Mouse (Mus musculus) forebrain, embryonic 16.5 days (tissue): ENCODE data around the gene Cyb5d1. TPM values are rescaled to one million over a fixed set of nuclear protein-coding genes. Genes with fewer than 3 reads are reported as not detected.

Experiments used
- ATAC-seq: fragments of 200-750 bp; cut with Nextera tagmentation; 2 replicates; pipeline ENCODE4 v1.8.0; 2017; ENCODE audit warnings: mild to moderate bottlenecking, moderate library complexity
- H3K27ac ChIP-seq: fragments of 300-500 bp; sonication (generic); 2 replicates; pipeline ENCODE4 v1.5.1; 2014; ENCODE audit warnings: low read length, control low read depth
- H3K27me3 ChIP-seq: fragments of 300-500 bp; sonication (generic); replicated peaks from 2 replicates; pipeline ENCODE4 v1.6.1; 2014; ENCODE audit warnings: low read length; ENCODE audit not compliant: control insufficient read depth, insufficient read depth
- H3K36me3 ChIP-seq: fragments of 300-500 bp; sonication (generic); 2 replicates; pipeline ENCODE4 v1.6.1; 2014; ENCODE audit not compliant: control insufficient read depth, insufficient read depth
- H3K4me1 ChIP-seq: fragments of 300-500 bp; sonication (generic); replicated peaks from 2 replicates; pipeline ENCODE4 v1.6.1; 2014; ENCODE audit warnings: low read length; ENCODE audit not compliant: control insufficient read depth, insufficient read depth
- H3K4me2 ChIP-seq: fragments of 300-500 bp; sonication (generic); 2 replicates; pipeline ENCODE4 v1.6.1; 2014; ENCODE audit warnings: mild to moderate bottlenecking, low read length, control low read depth
- H3K4me3 ChIP-seq: fragments of 300-500 bp; sonication (generic); replicated peaks from 2 replicates; pipeline ENCODE4 v1.5.1; 2014; ENCODE audit warnings: mild to moderate bottlenecking, low read length, control low read depth
- H3K9ac ChIP-seq: fragments of 300-500 bp; sonication (generic); replicated peaks from 2 replicates; pipeline ENCODE4 v1.6.1; 2014; ENCODE audit warnings: low read depth, low read length, control low read depth
- H3K9me3 ChIP-seq: fragments of 300-500 bp; sonication (generic); 2 replicates; pipeline ENCODE4 v1.6.1; 2016; ENCODE audit warnings: low read length; ENCODE audit not compliant: control insufficient read depth
- WGBS: fragments of 180-500 bp; shearing (Covaris S2); extraction: QIAGEN DNeasy Blood & Tissue Kit; methylation state at CpG from one replicate; pipeline ENCODE4 v1.1.7; 2014; 5-methylcytosine and 5-hydroxymethylcytosine counted together
- polyA plus RNA-seq: library from polyadenylated mRNA; unstranded; fragments of >200 nt; fragmentation: Nextera tagmentation; extraction: Ambion mirVana; gene quantifications from 2 replicates; pipeline ENCODE4 v1.2.1, GENCODE M21; 2015

The Cyb5d1 gene
- polyA plus RNA-seq, 1 experiment from 2014 or later, result 44.2 TPM

DNA sequence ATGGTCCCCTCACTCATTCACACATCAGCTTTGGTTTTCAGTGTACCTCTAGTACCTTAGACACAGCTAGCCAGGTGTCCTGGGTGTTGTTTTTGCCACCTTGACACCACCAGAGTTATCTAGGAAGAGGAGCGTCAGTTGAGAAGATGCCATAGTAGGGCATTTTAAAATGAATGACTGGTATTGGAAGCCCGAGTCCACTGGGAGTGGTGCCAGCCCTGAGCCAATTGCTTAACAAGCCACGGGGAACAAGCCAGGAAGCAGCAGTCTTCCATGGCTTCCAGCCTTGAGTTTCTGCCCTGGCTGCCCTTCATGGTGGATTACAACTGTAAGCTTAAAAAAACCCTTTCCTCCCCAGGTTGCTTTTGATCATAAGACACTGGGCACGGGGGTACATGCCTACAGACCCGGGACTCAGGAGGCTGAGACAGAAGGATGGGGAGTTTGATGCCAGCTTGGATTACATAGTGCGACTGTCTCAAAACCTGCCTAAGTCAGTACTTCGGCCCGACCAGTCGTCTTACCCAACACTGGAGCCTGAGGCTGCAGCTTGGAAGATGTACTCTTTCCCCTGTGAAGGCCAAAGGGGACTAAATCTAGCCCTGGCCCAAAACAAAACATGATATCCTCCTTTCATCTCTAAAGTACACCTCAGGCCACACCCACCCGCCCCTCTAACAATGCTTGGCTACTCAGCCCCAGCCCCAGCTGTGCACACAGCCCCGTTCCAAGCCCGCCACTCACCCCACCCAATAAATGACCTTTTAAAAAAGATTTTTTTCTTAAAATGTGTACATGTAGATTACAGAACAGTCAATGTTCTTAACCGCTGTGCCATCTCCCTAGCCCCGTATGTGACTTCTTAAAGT is 5.7 kb downstream of the Cyb5d1 start:
- Histone ChIP-seq H3K4me3 (no peak overlapping the region), H3K27me3 (no peaks in the 10 kb centered on the region), H3K4me2 (no peak overlapping the region), H3K9ac (no peak overlapping the region), H3K9me3 (no peaks in the 10 kb centered on the region), H3K27ac (no peak overlapping the region), H3K36me3 (no peaks in the 10 kb centered on the region), H3K4me1 (peaks cover 15% of the 10 kb centered on the region)
- WGBS, result 54% methylated on average over 14 of the region's 14 CpGs
- ATAC-seq, result no peak

DNA sequence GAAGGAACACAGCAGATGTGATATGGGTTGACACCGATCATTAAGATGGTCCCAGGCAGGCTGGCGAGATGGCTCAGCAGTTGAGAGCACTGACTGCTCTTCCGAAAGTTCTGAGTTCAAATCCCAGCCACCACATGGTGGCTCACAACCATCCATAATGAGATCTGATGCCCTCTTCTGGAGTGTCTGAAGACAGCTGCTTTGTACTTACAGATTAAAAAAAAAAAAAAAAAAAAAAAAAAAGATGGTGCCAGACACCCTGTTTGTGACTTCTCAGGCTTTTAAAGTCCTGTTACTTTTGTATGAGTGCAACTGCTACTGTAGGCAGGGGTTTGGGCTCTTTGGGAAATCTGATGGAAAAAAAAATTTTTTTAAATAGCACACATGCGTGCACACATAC is 6.8 kb downstream of the Cyb5d1 start:
- no peak overlapping the region for H3K27ac ChIP-seq
- H3K9ac ChIP-seq, result no peak overlapping the region
- 94% methylated on average over 4 of the region's 4 CpGs for WGBS
- ATAC-seq, result no peak
- H3K36me3 ChIP-seq, result no peaks in the 10 kb centered on the region
- no peak overlapping the region for H3K4me3 ChIP-seq
- H3K4me2 ChIP-seq, result no peak overlapping the region
- peaks cover 9% of the 10 kb centered on the region; the same call in 1 of the 2 replicates for H3K4me1 ChIP-seq
- H3K27me3 ChIP-seq, result no peaks in the 10 kb centered on the region
- no peaks in the 10 kb centered on the region for H3K9me3 ChIP-seq

DNA sequence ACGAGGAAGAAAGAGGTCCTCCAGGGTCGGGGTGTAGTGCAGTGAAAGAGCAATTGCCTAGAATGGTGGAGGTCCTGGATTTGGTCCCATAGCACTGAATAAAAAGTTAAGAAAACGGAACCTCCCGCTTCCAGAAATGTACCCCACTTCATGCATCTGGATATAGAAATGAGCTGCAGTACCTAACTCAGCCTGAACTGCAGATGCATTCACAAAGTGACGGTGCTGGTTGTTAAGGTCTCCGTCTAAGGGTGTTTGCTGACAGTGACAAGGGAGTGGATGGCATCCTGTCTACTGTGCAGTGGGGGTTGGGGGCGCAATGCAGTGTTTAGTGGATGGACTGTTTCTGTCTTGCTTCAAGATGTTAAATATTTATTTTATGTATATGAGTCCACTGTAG is 8.7 kb downstream of the Cyb5d1 start:
- H3K9ac ChIP-seq, result no peak overlapping the region
- H3K4me2 ChIP-seq, result no peak overlapping the region
- no peaks in the 10 kb centered on the region for H3K9me3 ChIP-seq
- H3K27ac ChIP-seq, result no peak overlapping the region
- peaks cover 14% of the 10 kb centered on the region for H3K4me1 ChIP-seq
- no peaks in the 10 kb centered on the region for H3K27me3 ChIP-seq
- H3K36me3 ChIP-seq, result no peaks in the 10 kb centered on the region
- WGBS, result 84% methylated on average over 7 of the region's 7 CpGs
- no peak overlapping the region for H3K4me3 ChIP-seq
- ATAC-seq, result no peak

DNA sequence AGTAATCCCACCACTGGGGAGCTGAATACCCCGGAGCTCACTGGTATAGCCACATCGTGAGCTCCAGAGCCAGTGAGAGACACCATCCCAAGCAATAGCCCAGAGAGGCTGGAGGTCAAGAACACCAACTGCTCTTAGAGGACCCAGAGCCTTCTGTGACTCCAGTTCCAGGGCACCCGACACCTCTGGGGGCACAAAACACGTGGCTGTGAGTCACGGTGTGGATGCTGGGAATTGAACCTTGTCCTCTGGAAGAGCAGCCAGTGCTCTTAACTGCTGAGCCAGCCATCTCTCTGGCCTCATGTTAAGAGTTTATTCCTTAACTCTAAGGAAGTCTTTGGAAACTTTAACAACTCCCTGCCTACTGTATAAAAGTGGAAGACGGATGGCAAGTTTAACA is 10.5 kb downstream of the Cyb5d1 start:
- no peaks in the 10 kb centered on the region for H3K36me3 ChIP-seq
- ATAC-seq, result no peak
- WGBS, result 89% methylated on average over 6 of the region's 6 CpGs
- H3K9ac ChIP-seq, result no peak overlapping the region
- no peak overlapping the region for H3K4me3 ChIP-seq
- H3K4me1 ChIP-seq, result peaks cover 10% of the 10 kb centered on the region
- no peaks in the 10 kb centered on the region for H3K9me3 ChIP-seq
- H3K27ac ChIP-seq, result no peak overlapping the region
- no peaks in the 10 kb centered on the region for H3K27me3 ChIP-seq
- no peak overlapping the region for H3K4me2 ChIP-seq

DNA sequence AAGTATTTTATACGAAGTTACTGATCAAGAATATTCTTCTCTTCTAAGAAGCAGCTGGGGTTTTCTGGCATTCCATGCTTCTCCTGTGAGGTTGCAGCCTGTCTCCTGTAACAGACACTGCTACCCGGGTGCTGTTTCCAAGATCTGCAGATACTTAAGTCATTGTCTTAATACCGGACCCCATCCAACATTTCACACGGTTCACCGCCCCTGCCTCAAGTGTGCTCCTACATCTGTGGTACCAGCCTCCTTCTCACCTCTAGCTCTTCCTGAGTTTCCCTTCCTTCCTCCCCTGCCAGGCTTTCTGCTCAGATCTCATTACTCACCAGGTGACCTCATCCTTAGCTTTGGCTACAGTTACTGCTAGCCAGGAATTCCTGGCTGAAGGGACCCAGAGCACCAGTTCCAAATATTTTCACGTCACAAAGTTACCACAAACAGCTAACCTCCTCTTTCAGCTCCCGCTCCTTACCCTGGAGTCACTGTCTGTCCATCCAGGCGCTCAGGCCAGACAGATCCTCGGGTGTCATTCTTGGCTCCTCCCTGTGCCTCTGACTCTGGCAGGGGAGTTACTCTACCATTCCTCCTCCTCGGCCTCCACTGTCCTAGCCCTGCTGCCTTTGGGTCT is 12.8 kb downstream of the Cyb5d1 start:
- H3K27me3 ChIP-seq, result no peaks in the 10 kb centered on the region
- no peak overlapping the region for H3K4me2 ChIP-seq
- ATAC-seq, result no peak
- H3K4me3 ChIP-seq, result no peak overlapping the region
- no peak overlapping the region for H3K27ac ChIP-seq
- H3K9me3 ChIP-seq, result no peaks in the 10 kb centered on the region
- peaks cover 5% of the 10 kb centered on the region; the same call in 1 of the 2 replicates for H3K4me1 ChIP-seq
- no peak overlapping the region for H3K9ac ChIP-seq
- 50% methylated on average over 10 of the region's 10 CpGs for WGBS
- H3K36me3 ChIP-seq, result no peaks in the 10 kb centered on the region

DNA sequence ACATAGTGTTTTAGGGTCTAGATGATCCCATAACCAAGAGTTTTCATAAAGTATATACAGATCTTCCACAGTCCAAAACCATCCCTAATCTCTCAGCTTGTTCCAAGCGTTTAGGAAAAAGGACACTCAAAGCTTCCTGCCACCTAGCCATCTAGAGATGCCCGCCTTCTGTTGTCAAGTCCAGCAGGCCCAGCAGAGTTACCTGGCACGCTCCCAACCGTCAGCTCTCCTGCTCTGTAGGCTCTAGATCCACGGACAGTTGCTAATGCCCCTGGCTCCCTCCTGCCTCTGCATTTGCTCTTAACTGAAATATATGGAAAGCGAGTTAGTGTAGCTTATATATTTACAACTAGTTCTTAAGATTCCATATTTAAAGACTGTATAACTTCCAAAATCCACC is 14.1 kb downstream of the Cyb5d1 start:
- peaks cover 5% of the 10 kb centered on the region; the same call in 1 of the 2 replicates for H3K4me1 ChIP-seq
- H3K27ac ChIP-seq, result no peak overlapping the region
- H3K4me3 ChIP-seq, result no peak overlapping the region
- H3K27me3 ChIP-seq, result no peaks in the 10 kb centered on the region
- 71% methylated on average over 6 of the region's 6 CpGs for WGBS
- ATAC-seq, result no peak
- H3K9me3 ChIP-seq, result no peaks in the 10 kb centered on the region
- no peak overlapping the region for H3K9ac ChIP-seq
- H3K36me3 ChIP-seq, result no peaks in the 10 kb centered on the region
- H3K4me2 ChIP-seq, result no peak overlapping the region

DNA sequence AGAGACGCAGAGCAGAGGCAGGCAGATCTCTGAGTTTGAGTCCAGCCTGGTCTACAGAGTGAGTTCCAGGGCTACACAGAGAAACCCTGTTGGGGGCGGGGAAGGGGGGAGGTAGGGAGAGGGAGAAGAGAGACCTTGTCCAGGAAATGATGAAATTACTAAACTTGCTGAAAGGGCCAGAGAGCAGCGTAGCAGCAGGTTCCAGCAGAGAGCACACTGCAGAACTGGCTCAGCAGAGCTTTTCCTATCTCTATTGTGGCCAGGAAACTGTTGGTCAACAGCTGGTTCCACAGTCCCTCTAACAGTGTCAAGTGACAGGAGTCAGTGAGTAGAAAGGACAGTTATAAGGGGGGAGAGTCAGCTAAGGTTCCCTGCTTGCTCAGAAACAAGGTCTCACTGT is 15.8 kb downstream of the Cyb5d1 start:
- Histone ChIP-seq H3K27ac (no peak overlapping the region), H3K9ac (no peak overlapping the region), H3K36me3 (no peaks in the 10 kb centered on the region), H3K27me3 (no peaks in the 10 kb centered on the region), H3K9me3 (no peaks in the 10 kb centered on the region), H3K4me2 (no peak overlapping the region), H3K4me1 (peaks cover 5% of the 10 kb centered on the region; the same call in 1 of the 2 replicates), H3K4me3 (no peak overlapping the region)
- no peak for ATAC-seq
- WGBS, result 88% methylated on average over 3 of the region's 3 CpGs

DNA sequence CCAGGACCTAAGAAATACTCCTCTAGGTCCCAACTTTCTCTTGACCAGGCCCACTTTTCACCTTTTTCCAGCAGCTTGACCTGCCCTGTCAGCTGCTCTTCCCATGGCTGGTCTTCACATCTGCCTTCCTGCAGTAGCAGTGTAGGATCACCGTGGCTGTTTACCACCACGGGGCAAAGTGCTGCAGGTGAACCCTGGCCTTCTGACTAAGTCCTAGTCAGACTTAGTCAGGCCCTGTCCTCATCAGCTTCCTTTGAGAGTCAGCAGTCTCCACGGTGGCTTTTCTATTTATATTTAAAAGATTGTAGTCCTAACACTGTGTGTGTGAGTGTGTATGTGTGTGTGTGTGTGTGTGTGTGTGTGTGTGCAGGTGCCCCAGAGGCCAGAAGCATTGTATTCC is 17.7 kb downstream of the Cyb5d1 start:
- H3K9ac ChIP-seq, result no peak overlapping the region
- ATAC-seq, result no peak
- no peaks in the 10 kb centered on the region for H3K36me3 ChIP-seq
- no peak overlapping the region for H3K27ac ChIP-seq
- WGBS, result 82% methylated on average over 3 of the region's 3 CpGs
- no peak overlapping the region for H3K4me3 ChIP-seq
- H3K4me2 ChIP-seq, result no peak overlapping the region
- no peaks in the 10 kb centered on the region for H3K9me3 ChIP-seq
- peaks cover 8% of the 10 kb centered on the region for H3K4me1 ChIP-seq
- no peaks in the 10 kb centered on the region for H3K27me3 ChIP-seq

DNA sequence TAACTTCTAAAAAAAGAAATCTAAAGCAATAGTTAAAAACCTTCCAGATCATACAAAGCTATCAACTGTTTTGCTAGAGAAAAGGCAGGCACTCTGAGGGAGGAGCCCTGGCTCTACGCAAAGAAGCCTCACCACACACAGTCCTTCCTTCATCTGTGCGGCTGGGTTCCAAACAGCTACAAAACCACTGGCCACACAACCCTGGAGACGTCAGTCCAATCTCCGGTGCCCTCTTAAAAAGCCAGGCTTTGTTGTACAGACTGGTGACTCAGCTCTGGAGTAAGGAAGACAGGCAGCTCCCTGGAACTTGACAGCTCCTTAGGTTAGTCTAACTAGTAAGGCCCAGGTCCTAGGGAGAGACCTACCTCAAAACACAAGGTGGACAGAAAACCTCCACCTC is 19.8 kb downstream of the Cyb5d1 start:
- no peaks in the 10 kb centered on the region for H3K9me3 ChIP-seq
- no peak overlapping the region for H3K4me3 ChIP-seq
- WGBS, result 86% methylated on average over 4 of the region's 4 CpGs
- ATAC-seq, result no peak
- H3K4me1 ChIP-seq, result peaks cover 24% of the 10 kb centered on the region
- H3K27me3 ChIP-seq, result no peaks in the 10 kb centered on the region
- no peak overlapping the region for H3K9ac ChIP-seq
- no peak overlapping the region for H3K4me2 ChIP-seq
- H3K36me3 ChIP-seq, result no peaks in the 10 kb centered on the region
- no peak overlapping the region for H3K27ac ChIP-seq
